Mouse (Mus musculus) stomach, embryonic 14.5 days (tissue): Measurements from ENCODE around the gene Mgat4b. TPM values are rescaled to one million over a fixed set of nuclear protein-coding genes. Genes with fewer than 3 reads are reported as not detected.

Experiments used
- ATAC-seq: fragments of 200-750 bp; cut with Nextera tagmentation; 2 replicates; pipeline ENCODE4 v1.8.0; 2017; ENCODE audit warnings: low read depth, moderate TSS enrichment; ENCODE audit not compliant: insufficient number of reproducible peaks, insufficient read depth, low FRiP score
- H3K27ac ChIP-seq: fragments of 300-500 bp; sonication (generic); 2 replicates; pipeline ENCODE4 v1.5.1; 2014; ENCODE audit warnings: mild to moderate bottlenecking, low read length, moderate library complexity, mixed read lengths
- H3K27me3 ChIP-seq: fragments of 300-500 bp; sonication (generic); 2 replicates; pipeline ENCODE4 v1.6.1; 2014; ENCODE audit warnings: low read length, control low read depth, mixed read lengths; ENCODE audit not compliant: control insufficient read depth, insufficient read depth
- H3K36me3 ChIP-seq: fragments of 300-500 bp; sonication (generic); 2 replicates; pipeline ENCODE4 v1.6.1; 2014; ENCODE audit warnings: mild to moderate bottlenecking, control low read depth, low read length, moderate library complexity, mixed read lengths; ENCODE audit not compliant: control insufficient read depth, insufficient read depth
- H3K4me1 ChIP-seq: fragments of 300-500 bp; sonication (generic); 2 replicates; pipeline ENCODE4 v1.6.1; 2014; ENCODE audit warnings: low read length, control low read depth, mixed read lengths; ENCODE audit not compliant: control insufficient read depth, insufficient read depth
- H3K4me2 ChIP-seq: fragments of 300-500 bp; sonication (generic); replicated peaks from 2 replicates; pipeline ENCODE4 v1.6.1; 2014; ENCODE audit warnings: low read depth, low read length, control low read depth
- H3K4me3 ChIP-seq: fragments of 300-500 bp; sonication (generic); 2 replicates; pipeline ENCODE4 v1.5.1; 2014; ENCODE audit warnings: low read depth, low read length, control low read depth
- H3K9ac ChIP-seq: fragments of 300-500 bp; sonication (generic); replicated peaks from 2 replicates; pipeline ENCODE4 v1.6.1; 2014; ENCODE audit warnings: low read depth, mild to moderate bottlenecking, control low read depth, low read length, moderate library complexity, mixed read lengths
- H3K9me3 ChIP-seq: fragments of 300-500 bp; sonication (generic); 2 replicates; pipeline ENCODE4 v1.6.1; 2016; ENCODE audit warnings: low read depth, low read length, control low read depth; ENCODE audit not compliant: control insufficient read depth
- WGBS: fragments of 180-500 bp; shearing (Covaris S2); extraction: QIAGEN DNeasy Blood & Tissue Kit; methylation state at CpG from one replicate; pipeline ENCODE4 v1.1.7; 2014; 5-methylcytosine and 5-hydroxymethylcytosine counted together
- polyA plus RNA-seq: library from polyadenylated mRNA; unstranded; fragments of >200 nt; fragmentation: Nextera tagmentation; extraction: Ambion mirVana; gene quantifications from 2 replicates; pipeline ENCODE4 v1.2.1, GENCODE M21; 2014

The Mgat4b gene
- polyA plus RNA-seq, 1 experiment from 2014 or later = 9.6 TPM

- H3K4me3 ChIP-seq = no peak overlapping the region
- no peak for ATAC-seq
- 97% methylated on average over 14 of the region's 14 CpGs for WGBS
- no peak overlapping the region for H3K27ac ChIP-seq
- no peak overlapping the region for H3K4me2 ChIP-seq
- H3K36me3 ChIP-seq = peaks cover 44% of the 10 kb centered on the region
- no peaks in the 10 kb centered on the region for H3K9me3 ChIP-seq
- no peak overlapping the region for H3K9ac ChIP-seq
- H3K27me3 ChIP-seq = no peaks in the 10 kb centered on the region
- H3K4me1 ChIP-seq = peaks cover 9% of the 10 kb centered on the region; the same call in 1 of the 2 replicates
These were observed 3.3 kb upstream of the Mgat4b start for GRCm38 (mm10) chr11:50207344-50207743.

- 93% methylated on average over 5 of the region's 5 CpGs for WGBS
- Histone ChIP-seq H3K27ac (no peak overlapping the region), H3K4me1 (peaks cover 14% of the 10 kb centered on the region; the same call in 1 of the 2 replicates), H3K9me3 (no peaks in the 10 kb centered on the region), H3K9ac (no peak overlapping the region), H3K4me3 (no peak overlapping the region), H3K36me3 (peaks cover 37% of the 10 kb centered on the region), H3K27me3 (no peaks in the 10 kb centered on the region), H3K4me2 (no peak overlapping the region)
- ATAC-seq = no peak
These were observed 2.7 kb upstream of the Mgat4b start for GRCm38 (mm10) chr11:50208039-50208438.

GRCm38 (mm10) chr11:50210101-50210504 lies 587 bp upstream of the Mgat4b start:
- Histone ChIP-seq H3K4me2 (peak overlapping the region; percentile 51), H3K27ac (peak overlapping the region; percentile 99), H3K4me1 (peaks cover 14% of the 10 kb centered on the region; the same call in 1 of the 2 replicates), H3K27me3 (no peaks in the 10 kb centered on the region), H3K4me3 (peak overlapping the region; percentile 96), H3K36me3 (peaks cover 21% of the 10 kb centered on the region), H3K9me3 (no peaks in the 10 kb centered on the region), H3K9ac (peak overlapping the region; percentile 97)
- peak; percentile 95 for ATAC-seq
- under 1% methylated on average over 24 of the region's 24 CpGs for WGBS

DNA sequence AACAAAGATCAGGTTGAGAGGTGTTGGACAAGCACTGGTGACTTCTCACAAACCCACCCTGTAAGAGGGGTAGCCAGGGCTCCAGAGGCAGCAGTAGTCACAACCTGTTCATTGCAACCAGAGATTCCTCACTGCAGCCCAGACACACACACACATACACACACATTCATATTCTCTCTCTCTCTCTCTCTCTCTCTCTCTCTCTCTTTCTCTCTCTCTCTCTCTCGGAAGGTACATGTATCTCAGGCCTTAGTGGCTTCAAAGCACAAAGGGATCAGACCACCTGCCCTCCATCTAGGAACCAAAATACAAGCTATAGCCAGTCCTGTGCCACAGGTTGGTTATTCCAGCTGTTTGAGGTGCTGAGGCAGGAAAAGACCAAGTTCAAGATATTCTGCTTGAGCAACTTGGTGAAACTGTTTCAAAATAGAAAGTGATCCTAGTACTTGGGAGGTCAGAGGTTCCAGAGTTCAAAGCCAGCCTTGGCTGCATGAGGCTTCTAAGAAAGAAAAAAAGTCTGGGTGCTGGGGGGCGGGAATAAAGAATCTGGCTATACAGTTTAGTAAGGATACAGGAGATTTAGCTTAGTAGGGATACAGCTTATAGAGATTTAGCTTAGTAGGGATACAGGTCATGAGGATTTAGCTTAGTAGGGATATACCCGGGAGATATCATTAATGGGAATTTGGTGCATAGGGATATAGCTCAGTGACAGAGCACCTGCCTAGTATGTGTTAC lies 801 bp downstream of the Mgat4b start:
- H3K9ac ChIP-seq = no peak overlapping the region
- H3K9me3 ChIP-seq = no peaks in the 10 kb centered on the region
- H3K4me1 ChIP-seq = peaks cover 22% of the 10 kb centered on the region
- H3K27me3 ChIP-seq = no peaks in the 10 kb centered on the region
- H3K27ac ChIP-seq = no peak overlapping the region
- H3K4me3 ChIP-seq = peak overlapping the region; percentile 96
- WGBS = 96% methylated on average over 3 of the region's 3 CpGs
- H3K36me3 ChIP-seq = peaks cover 8% of the 10 kb centered on the region
- peak overlapping the region; percentile 51 for H3K4me2 ChIP-seq
- ATAC-seq = no peak

- H3K4me2 ChIP-seq = no peak overlapping the region
- no peaks in the 10 kb centered on the region for H3K27me3 ChIP-seq
- WGBS = 81% methylated on average over 3 of the region's 3 CpGs
- no peak overlapping the region for H3K4me3 ChIP-seq
- H3K27ac ChIP-seq = no peak overlapping the region
- peaks cover 25% of the 10 kb centered on the region for H3K4me1 ChIP-seq
- no peaks in the 10 kb centered on the region for H3K9me3 ChIP-seq
- no peak for ATAC-seq
- peaks cover under 1% of the 10 kb centered on the region for H3K36me3 ChIP-seq
- H3K9ac ChIP-seq = no peak overlapping the region
These were observed 1.5 kb downstream of the Mgat4b start for GRCm38 (mm10) chr11:50212060-50212739.

- H3K9ac ChIP-seq = no peak overlapping the region
- no peak overlapping the region for H3K4me2 ChIP-seq
- 62% methylated on average over 11 of the region's 11 CpGs for WGBS
These were observed 2.4 kb downstream of the Mgat4b start for GRCm38 (mm10) chr11:50212848-50213758.

DNA sequence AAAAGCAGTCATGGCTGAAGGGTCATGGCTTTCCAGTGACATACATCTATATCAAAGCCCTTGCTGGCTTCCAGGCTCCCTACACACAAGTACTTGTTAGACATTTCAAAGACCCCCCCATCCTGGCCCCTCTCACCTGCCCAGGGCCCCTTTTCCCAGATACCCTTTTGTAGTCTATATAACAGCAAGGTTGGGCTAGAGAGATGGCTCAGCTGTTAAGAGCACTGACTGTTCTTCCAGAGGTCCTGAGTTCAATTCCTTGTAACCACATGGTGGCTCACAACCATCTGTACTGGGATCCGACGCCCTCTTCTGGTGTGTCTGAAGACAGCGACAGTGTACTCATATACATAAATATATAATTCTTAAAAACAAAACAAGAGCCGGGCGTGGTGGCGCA lies 3.9 kb downstream of the Mgat4b start:
- H3K4me3 ChIP-seq = no peak overlapping the region
- no peak overlapping the region for H3K27ac ChIP-seq
- peaks cover 21% of the 10 kb centered on the region for H3K4me1 ChIP-seq
- H3K27me3 ChIP-seq = no peaks in the 10 kb centered on the region
- H3K36me3 ChIP-seq = no peaks in the 10 kb centered on the region
- no peak overlapping the region for H3K4me2 ChIP-seq
- no peak for ATAC-seq
- H3K9me3 ChIP-seq = no peaks in the 10 kb centered on the region
- H3K9ac ChIP-seq = no peak overlapping the region
- 90% methylated on average over 6 of the region's 6 CpGs for WGBS

More at GRCm38 (mm10) chr11:50212848-50213758, 2.4 kb downstream of the Mgat4b start:
- Histone ChIP-seq H3K36me3 (no peaks in the 10 kb centered on the region), H3K9me3 (no peaks in the 10 kb centered on the region), H3K27me3 (no peaks in the 10 kb centered on the region), H3K27ac (no peak overlapping the region), H3K4me1 (peaks cover 25% of the 10 kb centered on the region), H3K4me3 (no peak overlapping the region)
- ATAC-seq = no peak

DNA sequence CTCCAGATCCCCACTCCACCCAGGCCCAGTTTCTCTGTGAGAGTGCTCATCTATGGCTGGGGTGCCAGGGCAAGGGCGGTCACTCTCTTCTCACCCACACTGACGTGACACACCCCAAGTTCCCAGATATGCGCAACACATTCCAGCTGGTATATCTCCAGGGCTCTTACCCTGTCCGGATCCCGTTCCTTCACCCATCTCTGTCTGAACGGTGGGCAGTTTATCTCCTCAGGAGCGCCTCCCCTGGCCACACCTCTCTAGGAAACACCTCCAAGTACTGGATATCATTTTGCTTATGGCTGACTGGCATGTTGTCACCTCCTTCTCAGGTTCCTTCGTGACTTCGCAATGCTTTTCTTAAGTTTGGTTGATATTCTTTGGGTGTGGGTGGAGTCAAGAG lies 4.9 kb downstream of the Mgat4b start:
- Histone ChIP-seq H3K36me3 (no peaks in the 10 kb centered on the region), H3K27ac (no peak overlapping the region), H3K4me2 (no peak overlapping the region), H3K4me1 (peaks cover 21% of the 10 kb centered on the region), H3K4me3 (no peak overlapping the region), H3K27me3 (no peaks in the 10 kb centered on the region), H3K9me3 (no peaks in the 10 kb centered on the region), H3K9ac (no peak overlapping the region)
- WGBS = 17% methylated on average over 9 of the region's 9 CpGs
- no peak for ATAC-seq
